Mouse (Mus musculus) hindbrain, embryonic 10.5 days (tissue): ENCODE measurements at regions not wholly inside any gene's neighbourhood (a gene's known extent, or its start where the extent isn't known, plus 50 kb on each side); places are given as distances from the start of the nearest gene placed in this dataset.

Experiments used
- DNase-seq: peaks from one replicate; pipeline ENCODE4 v3.0.0-alpha.2; 2017; ENCODE audit warnings: low spot score
- H3K27ac ChIP-seq: fragments of 300-500 bp; sonication (generic); 2 replicates; pipeline ENCODE4 v1.5.1; 2016; ENCODE audit warnings: mild to moderate bottlenecking, moderate library complexity
- H3K27me3 ChIP-seq: fragments of 300-500 bp; sonication (generic); 2 replicates; pipeline ENCODE4 v1.6.1; 2016; ENCODE audit warnings: mild to moderate bottlenecking; ENCODE audit not compliant: poor library complexity, insufficient read depth, severe bottlenecking
- H3K36me3 ChIP-seq: fragments of 300-500 bp; sonication (generic); 2 replicates; pipeline ENCODE4 v1.6.1; 2016; ENCODE audit warnings: mild to moderate bottlenecking, moderate library complexity
- H3K4me1 ChIP-seq: fragments of 300-500 bp; sonication (generic); replicated peaks from 2 replicates; pipeline ENCODE4 v1.6.1; 2016; ENCODE audit warnings: mild to moderate bottlenecking
- H3K4me3 ChIP-seq: fragments of 300-500 bp; sonication (generic); 2 replicates; pipeline ENCODE4 v1.5.1; 2016; ENCODE audit warnings: mild to moderate bottlenecking, moderate library complexity
- H3K9me3 ChIP-seq: fragments of 300-500 bp; sonication (generic); 2 replicates; pipeline ENCODE4 v1.6.1; 2016; ENCODE audit warnings: mild to moderate bottlenecking, moderate library complexity
- WGBS: fragments of 180-500 bp; shearing (Covaris S2); methylation state at CpG from one replicate; pipeline ENCODE4 v1.1.7; 2016; 5-methylcytosine and 5-hydroxymethylcytosine counted together

GRCm38 (mm10) chr9:47473776-47474365 lies 56.1 kb upstream of the Cadm1 start:
- peaks cover 11% of the 10 kb centered on the region for H3K4me1 ChIP-seq
- 89% methylated on average over 5 of the region's 5 CpGs for WGBS
- H3K27ac ChIP-seq, result no peak overlapping the region
- H3K27me3 ChIP-seq, result peaks cover 5% of the 10 kb centered on the region; the same call in 1 of the 2 replicates
- H3K9me3 ChIP-seq, result no peaks in the 10 kb centered on the region
- DNase-seq, result no peak
- H3K4me3 ChIP-seq, result no peak overlapping the region
- H3K36me3 ChIP-seq, result no peaks in the 10 kb centered on the region

DNA sequence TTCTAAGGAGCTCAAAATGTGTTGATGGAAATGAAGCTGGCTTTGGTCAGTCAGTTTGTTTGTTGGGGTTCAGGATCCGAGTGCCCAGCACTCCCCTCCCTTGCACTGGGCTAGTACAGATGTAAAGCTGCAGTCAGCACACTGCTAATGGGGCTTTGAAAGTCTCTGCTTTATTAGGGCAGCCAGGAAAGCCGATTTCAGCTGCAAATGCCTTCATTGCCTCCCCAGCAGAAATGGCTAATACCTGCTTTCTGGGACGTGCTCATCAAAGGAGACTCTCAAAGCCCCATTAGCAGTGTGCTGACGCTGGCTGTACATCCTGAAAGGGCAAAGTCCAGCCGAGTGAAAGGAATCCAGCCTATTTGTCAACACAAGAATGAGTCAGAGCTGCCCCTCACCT lies 55.2 kb upstream of the Cadm1 start:
- Histone ChIP-seq H3K4me1 (peaks cover 11% of the 10 kb centered on the region), H3K4me3 (no peak overlapping the region), H3K27ac (no peak overlapping the region), H3K36me3 (no peaks in the 10 kb centered on the region), H3K27me3 (peaks cover 5% of the 10 kb centered on the region; the same call in 1 of the 2 replicates), H3K9me3 (no peaks in the 10 kb centered on the region)
- 66% methylated on average over 5 of the region's 5 CpGs for WGBS
- DNase-seq, result no peak

GRCm38 (mm10) chr9:47477889-47478288 lies 52.1 kb upstream of the Cadm1 start:
- no peak for DNase-seq
- H3K9me3 ChIP-seq, result no peaks in the 10 kb centered on the region
- no peak overlapping the region for H3K27ac ChIP-seq
- H3K4me3 ChIP-seq, result no peak overlapping the region
- H3K27me3 ChIP-seq, result peaks cover 5% of the 10 kb centered on the region; the same call in 1 of the 2 replicates
- no peaks in the 10 kb centered on the region for H3K4me1 ChIP-seq
- no peaks in the 10 kb centered on the region for H3K36me3 ChIP-seq
- 91% methylated on average over 2 of the region's 2 CpGs for WGBS
